26 mouse cellular contexts compared by ENCODE assay signal in genomic region chr1:73990024-73990423, GRCm38 (mm10).
DNase-seq lines count a peak whose midpoint lies in the region; ATAC-seq and TF ChIP-seq lines count a peak whose summit lies in the region.
"Had no signal": no experiment of that assay in that cellular context is flagged by ENCODE, and none has a peak within 500 bp of the region (broad histone marks: within the 10 kb centered on the region; RNA-seq: fewer than 3 reads in every experiment).

No protein-coding gene starts in this region.

- intact Hi-C loops in heart, adult 2 months (cut with DNase I): no loop called here
- intact Hi-C loops in heart, postnatal 14 days (cut with DNase I): no loop called here

- no peaks in the 10 kb centered on the region for H3K9me3 ChIP-seq in lung, embryonic 15.5 days
- H3K9me3 ChIP-seq: embryonic facial prominence, embryonic 10.5 days; embryonic facial prominence, embryonic 13.5 days; forebrain, embryonic 12.5 days; forebrain, embryonic 15.5 days; heart, embryonic 10.5 days; heart, embryonic 13.5 days; hindbrain, embryonic 10.5 days; hindbrain, embryonic 13.5 days had no signal

- peaks cover 23% of the 10 kb centered on the region for H3K4me1 ChIP-seq in heart, adult 2 months (ENCODE audit: control insufficient read depth, insufficient read depth, low read length)
- peaks cover 65% of the 10 kb centered on the region for H3K4me1 ChIP-seq in lung, embryonic 15.5 days
- H3K4me1 ChIP-seq in brown adipose tissue, adult 24 weeks (ENCODE audit: control insufficient read depth, insufficient read depth, insufficient read length, low read length): peaks cover 19% of the 10 kb centered on the region
- no peaks in the 10 kb centered on the region for H3K4me1 ChIP-seq in thymus, adult 2 months (replicated peaks; ENCODE audit: control insufficient read depth, insufficient read depth, low read length)
- H3K4me1 ChIP-seq: forebrain, embryonic 12.5 days; forebrain, embryonic 15.5 days; hindbrain, embryonic 13.5 days had no signal

- 83% methylated on average over 3 of the region's 3 CpGs for WGBS in heart, adult 2 months
- WGBS in lung, embryonic 15.5 days: 68% methylated on average over 3 of the region's 3 CpGs
- WGBS in thymus, adult 2 months: 97% methylated on average over 3 of the region's 3 CpGs

- 0 out of 2 replicates have a peak overlapping the region, but pooled peaks have one; percentile 4 for H3K9ac ChIP-seq in heart, adult 2 months (ENCODE audit: low read depth, low read length)
- H3K9ac ChIP-seq in lung, embryonic 15.5 days: no peak overlapping the region
- H3K9ac ChIP-seq: embryonic facial prominence, embryonic 13.5 days; forebrain, embryonic 12.5 days; forebrain, embryonic 15.5 days; heart, embryonic 13.5 days; hindbrain, embryonic 13.5 days had no signal

- H3K79me2 ChIP-seq in heart, adult 2 months (replicated peaks; ENCODE audit: control insufficient read depth, insufficient read depth, low read length): peaks cover 1% of the 10 kb centered on the region; the same call in 1 of the 2 replicates

- no peak for TF ChIP-seq CTCF in heart, adult 2 months (IDR thresholded peaks at IDR 0.05)
- no peak for TF ChIP-seq CTCF in thymus, adult 2 months (IDR thresholded peaks at IDR 0.05; ENCODE audit: borderline replicate concordance, control insufficient read depth, extremely low read depth, insufficient read depth, low read length, poor library complexity)

- peak overlapping the region; percentile 28 for H3K27ac ChIP-seq in heart, adult 2 months
- H3K27ac ChIP-seq in lung, embryonic 15.5 days: peak overlapping the region; percentile 26; the same call in 1 of the 2 replicates
- peak overlapping the region; percentile 88; the same call in 1 of the 2 replicates for H3K27ac ChIP-seq in brown adipose tissue, adult 24 weeks (replicated peaks; ENCODE audit: low read depth, low read length)
- H3K27ac ChIP-seq in thymus, adult 2 months (ENCODE audit: control insufficient read depth, insufficient read depth, low read length): no peak overlapping the region
- H3K27ac ChIP-seq: embryonic facial prominence, embryonic 10.5 days; embryonic facial prominence, embryonic 13.5 days; forebrain, embryonic 12.5 days; forebrain, embryonic 15.5 days; heart, embryonic 10.5 days; heart, embryonic 13.5 days; hindbrain, embryonic 10.5 days; hindbrain, embryonic 13.5 days had no signal

- ATAC-seq in lung, embryonic 15.5 days (ENCODE audit: borderline replicate concordance, extremely low read depth, low FRiP score, low TSS enrichment): no peak
- ATAC-seq: CD4-positive, CD25-positive, alpha-beta regulatory T cell, adult 4 months; forebrain, embryonic 15.5 days; hindbrain, embryonic 16.5 days had no signal

- no peak for TF ChIP-seq EP300 in heart, adult 2 months (IDR thresholded peaks at IDR 0.05; ENCODE audit: insufficient read depth, low read depth, low read length)

- DNase-seq in heart, adult 2 months: no peak
- DNase-seq in heart, postnatal 14 days: no peak
- DNase-seq in lung, postnatal 14 days: no peak
- DNase-seq in thymus, adult 2 months: no peak
- DNase-seq: adrenal gland, adult 2 months; adrenal gland, postnatal 14 days; cerebellum, adult 11-12 months; cerebellum, adult 8-10 months; cerebellum, postnatal 10 days; cerebellum, postnatal 36 days; embryo, embryonic 11 days; gastrocnemius, postnatal 14 days; heart, adult 18-20 months had no signal

- H3K27me3 ChIP-seq in heart, adult 2 months (ENCODE audit: control insufficient read depth, insufficient read depth, low read length): no peaks in the 10 kb centered on the region
- no peaks in the 10 kb centered on the region for H3K27me3 ChIP-seq in lung, embryonic 15.5 days
- no peaks in the 10 kb centered on the region for H3K27me3 ChIP-seq in thymus, adult 2 months (ENCODE audit: control insufficient read depth, insufficient read depth, low read length)
- H3K27me3 ChIP-seq: embryonic facial prominence, embryonic 13.5 days; forebrain, embryonic 12.5 days; forebrain, embryonic 15.5 days; heart, embryonic 13.5 days; hindbrain, embryonic 13.5 days had no signal

- H3K4me3 ChIP-seq in heart, adult 2 months: no peak overlapping the region
- no peak overlapping the region for H3K4me3 ChIP-seq in lung, embryonic 15.5 days
- H3K4me3 ChIP-seq in brown adipose tissue, adult 24 weeks (ENCODE audit: insufficient read depth, low read depth, low read length): no peak overlapping the region
- no peak overlapping the region for H3K4me3 ChIP-seq in thymus, adult 2 months (ENCODE audit: control insufficient read depth, insufficient read depth, low read length)
- H3K4me3 ChIP-seq: embryonic facial prominence, embryonic 10.5 days; embryonic facial prominence, embryonic 13.5 days; erythroblast, embryonic 14.5 days; forebrain, embryonic 12.5 days; forebrain, embryonic 15.5 days; heart, embryonic 10.5 days; heart, embryonic 13.5 days; hindbrain, embryonic 10.5 days; hindbrain, embryonic 13.5 days had no signal

- TF ChIP-seq POLR2A in heart, adult 2 months (IDR thresholded peaks at IDR 0.05; ENCODE audit: insufficient read depth, low read depth, low read length): no peak
- TF ChIP-seq POLR2A in thymus, adult 2 months (IDR thresholded peaks at IDR 0.05; ENCODE audit: control insufficient read depth, extremely low read depth, insufficient read depth, low read length, poor library complexity): no peak

- peaks cover 36% of the 10 kb centered on the region for H3K36me3 ChIP-seq in heart, adult 2 months (ENCODE audit: control insufficient read depth, insufficient read depth, low read length)
- H3K36me3 ChIP-seq in lung, embryonic 15.5 days: peaks cover 46% of the 10 kb centered on the region
- no peaks in the 10 kb centered on the region; the same call in 1 of the 2 replicates for H3K36me3 ChIP-seq in thymus, adult 2 months (ENCODE audit: control insufficient read depth, insufficient read depth, low read length)
- H3K36me3 ChIP-seq: forebrain, embryonic 12.5 days; forebrain, embryonic 15.5 days; hindbrain, embryonic 13.5 days had no signal

- no peak overlapping the region for H3K4me2 ChIP-seq in lung, embryonic 15.5 days
- H3K4me2 ChIP-seq: embryonic facial prominence, embryonic 13.5 days; forebrain, embryonic 12.5 days; forebrain, embryonic 15.5 days; heart, embryonic 13.5 days; hindbrain, embryonic 13.5 days had no signal
